Mouse (Mus musculus) forebrain, embryonic 11.5 days (tissue): ENCODE data around the gene Kctd17. TPM values are rescaled to one million over a fixed set of nuclear protein-coding genes. Genes with fewer than 3 reads are reported as not detected.
A peak's percentile ranks its signal among the peaks of the same experiment; 100 is the strongest.

Experiments
- ATAC-seq: fragments of 200-750 bp; cut with Nextera tagmentation; replicated peaks from 2 replicates; pipeline ENCODE4 v1.8.0; 2017; ENCODE audit warnings: moderate TSS enrichment; ENCODE audit not compliant: low FRiP score
- DNase-seq: peaks from one replicate; pipeline ENCODE4 v3.0.0-alpha.2; 2017; ENCODE audit warnings: low spot score
- H3K27ac ChIP-seq: fragments of 300-500 bp; sonication (generic); 2 replicates; pipeline ENCODE4 v1.5.1; 2014; ENCODE audit warnings: low read depth, low read length
- H3K27me3 ChIP-seq: fragments of 300-500 bp; sonication (generic); 2 replicates; pipeline ENCODE4 v1.6.1; 2014; ENCODE audit warnings: mild to moderate bottlenecking, low read length, mixed read lengths; ENCODE audit not compliant: control insufficient read depth, insufficient read depth
- H3K36me3 ChIP-seq: fragments of 300-500 bp; sonication (generic); 2 replicates; pipeline ENCODE4 v1.6.1; 2014; ENCODE audit warnings: mild to moderate bottlenecking, low read length, moderate library complexity, mixed read lengths; ENCODE audit not compliant: control insufficient read depth, insufficient read depth
- H3K4me1 ChIP-seq: fragments of 300-500 bp; sonication (generic); replicated peaks from 2 replicates; pipeline ENCODE4 v1.6.1; 2014; ENCODE audit warnings: low read length, mixed read lengths; ENCODE audit not compliant: control insufficient read depth, insufficient read depth
- H3K4me2 ChIP-seq: fragments of 300-500 bp; sonication (generic); 2 replicates; pipeline ENCODE4 v1.6.1; 2014; ENCODE audit warnings: low read depth, mild to moderate bottlenecking, low read length, moderate library complexity, mixed read lengths; ENCODE audit not compliant: severe bottlenecking
- H3K4me3 ChIP-seq: fragments of 300-500 bp; sonication (generic); 2 replicates; pipeline ENCODE4 v1.5.1; 2014; ENCODE audit warnings: low read depth, low read length
- H3K9ac ChIP-seq: fragments of 300-500 bp; sonication (generic); 2 replicates; pipeline ENCODE4 v1.6.1; 2014; ENCODE audit warnings: low read length
- H3K9me3 ChIP-seq: fragments of 300-500 bp; sonication (generic); 2 replicates; pipeline ENCODE4 v1.6.1; 2016; ENCODE audit warnings: low read length, mixed read lengths; ENCODE audit not compliant: control insufficient read depth
- WGBS: fragments of 180-500 bp; shearing (Covaris S2); extraction: QIAGEN DNeasy Blood & Tissue Kit; methylation state at CpG from one replicate; pipeline ENCODE4 v1.1.7; 2014; 5-methylcytosine and 5-hydroxymethylcytosine counted together
- polyA plus RNA-seq: library from polyadenylated mRNA; unstranded; fragments of >200 nt; fragmentation: Nextera tagmentation; extraction: Ambion mirVana; gene quantifications from 2 replicates; pipeline ENCODE4 v1.2.1, GENCODE M21; 2014

Kctd17 gene
- polyA plus RNA-seq, result 67.9 and 76.7 TPM in 2 replicates

GRCm38 (mm10) chr15:78428391-78429138 is at the start of gene Kctd17:
Kctd17 (plus strand) TSS chr15:78428564.
- DNase-seq (peak; percentile 90), ATAC-seq (peak; percentile 88)
- no peak within 1 kb of the TSS for H3K27ac ChIP-seq
- H3K4me2 ChIP-seq, result peak within 1 kb of the TSS; percentile 76
- 2% methylated on average over 51 of the region's 52 CpGs for WGBS
- H3K9me3 ChIP-seq, result no peaks in the 10 kb centered on the region
- H3K4me3 ChIP-seq, result peak within 1 kb of the TSS; percentile 67
- H3K4me1 ChIP-seq, result peaks cover 2% of the 10 kb centered on the region; the same call in 1 of the 2 replicates
- H3K27me3 ChIP-seq, result no peaks in the 10 kb centered on the region
- peak within 1 kb of the TSS; percentile 65 for H3K9ac ChIP-seq
- H3K36me3 ChIP-seq, result peaks cover 3% of the 10 kb centered on the region; the same call in 1 of the 2 replicates

GRCm38 (mm10) chr15:78380208-78380607 is 48.2 kb upstream of the Kctd17 start:
- H3K4me1 ChIP-seq, result no peaks in the 10 kb centered on the region
- 78% methylated on average over 2 of the region's 2 CpGs for WGBS

DNA sequence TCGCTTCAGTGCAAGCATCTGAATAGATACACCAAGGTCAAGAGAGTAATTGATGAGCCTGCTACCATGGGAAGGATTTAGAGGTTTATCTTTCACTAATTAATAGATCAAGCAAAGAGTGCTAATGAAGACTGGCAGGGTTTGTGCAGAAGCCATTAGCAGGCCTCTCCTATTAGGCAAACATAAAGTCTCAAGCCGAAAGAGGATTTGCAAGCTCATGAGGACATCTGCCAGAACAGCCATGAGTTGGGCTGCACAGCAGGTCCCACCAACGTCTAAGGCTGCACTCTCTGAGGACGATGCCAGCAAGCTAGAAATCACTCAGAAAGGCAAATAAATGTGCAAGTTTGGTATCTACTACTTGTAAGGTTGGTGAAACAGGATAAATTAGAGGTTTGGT is 47.6 kb upstream of the Kctd17 start:
- DNase-seq, result no peak
- Histone ChIP-seq H3K9me3 (no peaks in the 10 kb centered on the region), H3K4me1 (no peaks in the 10 kb centered on the region), H3K36me3 (no peaks in the 10 kb centered on the region), H3K9ac (no peak overlapping the region), H3K27ac (no peak overlapping the region), H3K4me3 (no peak overlapping the region), H3K27me3 (no peaks in the 10 kb centered on the region), H3K4me2 (no peak overlapping the region)
- WGBS, result 53% methylated on average over 4 of the region's 4 CpGs
- no peak for ATAC-seq

More at GRCm38 (mm10) chr15:78380208-78380607, 48.2 kb upstream of the Kctd17 start:
- H3K36me3 ChIP-seq, result no peaks in the 10 kb centered on the region
- no peak overlapping the region for H3K4me3 ChIP-seq
- no peak overlapping the region for H3K9ac ChIP-seq
- no peak overlapping the region for H3K4me2 ChIP-seq
- no peaks in the 10 kb centered on the region for H3K9me3 ChIP-seq
- no peaks in the 10 kb centered on the region for H3K27me3 ChIP-seq
- ATAC-seq (no peak), DNase-seq (no peak)
- no peak overlapping the region for H3K27ac ChIP-seq

GRCm38 (mm10) chr15:78382115-78382514 is 46.2 kb upstream of the Kctd17 start:
- H3K4me3 ChIP-seq, result no peak overlapping the region
- H3K36me3 ChIP-seq, result no peaks in the 10 kb centered on the region
- 69% methylated on average over 4 of the region's 4 CpGs for WGBS
- DNase-seq (no peak), ATAC-seq (no peak)
- no peaks in the 10 kb centered on the region for H3K27me3 ChIP-seq
- no peak overlapping the region for H3K4me2 ChIP-seq
- H3K4me1 ChIP-seq, result no peaks in the 10 kb centered on the region
- H3K27ac ChIP-seq, result no peak overlapping the region
- H3K9me3 ChIP-seq, result no peaks in the 10 kb centered on the region
- no peak overlapping the region for H3K9ac ChIP-seq

GRCm38 (mm10) chr15:78383450-78384219 is 44.7 kb upstream of the Kctd17 start:
- H3K4me2 ChIP-seq, result no peak overlapping the region
- 84% methylated on average over 11 of the region's 11 CpGs for WGBS
- ATAC-seq, result no peak
- no peak overlapping the region for H3K4me3 ChIP-seq
- H3K9ac ChIP-seq, result no peak overlapping the region
- H3K36me3 ChIP-seq, result no peaks in the 10 kb centered on the region
- no peaks in the 10 kb centered on the region for H3K27me3 ChIP-seq
- no peak for DNase-seq
- H3K27ac ChIP-seq, result no peak overlapping the region
- no peaks in the 10 kb centered on the region for H3K4me1 ChIP-seq
- no peaks in the 10 kb centered on the region for H3K9me3 ChIP-seq

GRCm38 (mm10) chr15:78384220-78385116 is 43.9 kb upstream of the Kctd17 start:
- H3K4me2 ChIP-seq, result no peak overlapping the region
- H3K27ac ChIP-seq, result no peak overlapping the region
- no peaks in the 10 kb centered on the region for H3K9me3 ChIP-seq
- 80% methylated on average over 7 of the region's 7 CpGs for WGBS
- no peaks in the 10 kb centered on the region for H3K27me3 ChIP-seq
- H3K9ac ChIP-seq, result no peak overlapping the region
- H3K36me3 ChIP-seq, result no peaks in the 10 kb centered on the region
- no peaks in the 10 kb centered on the region for H3K4me1 ChIP-seq
- no peak for ATAC-seq
- H3K4me3 ChIP-seq, result no peak overlapping the region
- DNase-seq, result no peak

DNA sequence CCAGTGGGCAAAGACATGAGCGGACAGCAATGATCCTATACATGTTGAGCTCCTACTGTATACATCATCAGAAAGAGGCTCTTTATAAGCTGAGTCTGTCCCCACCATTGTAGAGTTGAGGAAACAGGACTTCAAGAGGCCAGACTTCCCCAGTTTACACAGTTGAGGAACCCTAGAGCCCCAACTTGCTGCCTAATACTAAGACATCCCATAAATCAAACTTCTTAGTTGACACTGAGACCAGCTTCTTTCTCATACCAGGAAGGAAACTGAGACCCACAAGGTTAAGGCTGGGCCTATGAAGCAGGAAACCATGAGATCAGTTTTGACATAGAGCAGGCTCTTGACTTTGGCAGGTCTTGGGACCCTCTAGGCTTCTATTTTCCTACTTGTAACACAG is 42.8 kb upstream of the Kctd17 start:
- ATAC-seq (no peak), DNase-seq (no peak)
- Histone ChIP-seq H3K9me3 (no peaks in the 10 kb centered on the region), H3K4me3 (no peak overlapping the region), H3K36me3 (no peaks in the 10 kb centered on the region), H3K4me2 (no peak overlapping the region), H3K27me3 (no peaks in the 10 kb centered on the region), H3K9ac (no peak overlapping the region), H3K27ac (no peak overlapping the region), H3K4me1 (no peaks in the 10 kb centered on the region)
- WGBS, result 94% methylated on average over 1 of the region's 1 CpGs

- Histone ChIP-seq H3K4me2 (no peak overlapping the region), H3K4me3 (no peak overlapping the region), H3K27ac (no peak overlapping the region), H3K36me3 (no peaks in the 10 kb centered on the region), H3K4me1 (no peaks in the 10 kb centered on the region), H3K9ac (no peak overlapping the region), H3K9me3 (no peaks in the 10 kb centered on the region), H3K27me3 (no peaks in the 10 kb centered on the region)
- 88% methylated on average over 3 of the region's 3 CpGs for WGBS
- ATAC-seq (no peak), DNase-seq (no peak)
Measured at GRCm38 (mm10) chr15:78390855-78391254, 37.5 kb upstream of the Kctd17 start.
